Mouse (Mus musculus) MEL (cell line): ENCODE data around the gene Acyp1.

Experiments
- CTCF ChIP-seq, 3 experiments: IDR thresholded peaks in 2 of 3; conservative IDR thresholded peaks in 1 of 3; 2 replicates each; pipeline ENCODE4 v1.5.1; 2011 to 2012; ENCODE audit warnings: low read length in 3 of 3, low read depth in 2 of 3, mild to moderate bottlenecking in 2 of 3, improper control_type of control experiment in 1 of 3, inconsistent platforms in 1 of 3, mixed read lengths in 1 of 3, moderate library complexity in 1 of 3; ENCODE audit not compliant: control insufficient read depth in 1 of 3, insufficient read depth in 1 of 3, poor library complexity in 1 of 3, severe bottlenecking in 1 of 3
- EP300 ChIP-seq, 2 experiments: IDR thresholded peaks; 2 replicates each; pipeline ENCODE4 v1.6.1; 2011; ENCODE audit warnings: improper control_type of control experiment in 2 of 2, low read length in 2 of 2, low read depth in 1 of 2, mild to moderate bottlenecking in 1 of 2
- ETS1 ChIP-seq: IDR thresholded peaks from 2 replicates; pipeline ENCODE4 v1.6.1; 2012; ENCODE audit warnings: low read depth, mild to moderate bottlenecking, inconsistent platforms, low read length, improper control_type of control experiment, moderate library complexity
- HCFC1 ChIP-seq: IDR thresholded peaks from 2 replicates; pipeline ENCODE4 v1.6.1; 2012; ENCODE audit warnings: low read depth, mild to moderate bottlenecking, inconsistent platforms, low read length, improper control_type of control experiment, moderate library complexity
- MAFK ChIP-seq: IDR thresholded peaks from 2 replicates; pipeline ENCODE4 v1.6.1; 2011; ENCODE audit warnings: low read depth, mild to moderate bottlenecking, low read length, improper control_type of control experiment, borderline replicate concordance
- MXI1 ChIP-seq: IDR thresholded peaks from 2 replicates; pipeline ENCODE4 v1.6.1; 2011; ENCODE audit warnings: mild to moderate bottlenecking, low read depth, low read length, improper control_type of control experiment
- MYC ChIP-seq: IDR thresholded peaks from 2 replicates; pipeline ENCODE4 v1.6.1; 2011; ENCODE audit warnings: low read depth, mild to moderate bottlenecking, low read length, improper control_type of control experiment, moderate library complexity
- POLR2A ChIP-seq, 2 experiments: IDR thresholded peaks; 2 replicates each; pipeline ENCODE4 v1.6.1; 2011 to 2012; ENCODE audit warnings: low read length in 2 of 2, mild to moderate bottlenecking in 2 of 2, control low read depth in 1 of 2, improper control_type of control experiment in 1 of 2, low read depth in 1 of 2, moderate library complexity in 1 of 2; ENCODE audit not compliant: control insufficient read depth in 1 of 2, insufficient read depth in 1 of 2, poor library complexity in 1 of 2
- SIN3A ChIP-seq: IDR thresholded peaks from 2 replicates; pipeline ENCODE4 v1.6.1; 2012; ENCODE audit warnings: low read length, improper control_type of control experiment, inconsistent platforms
- TBP ChIP-seq: IDR thresholded peaks from 2 replicates; pipeline ENCODE4 v1.8.0; 2011; ENCODE audit warnings: low read depth, low read length, improper control_type of control experiment
- ZNF384 ChIP-seq: IDR thresholded peaks from 2 replicates; pipeline ENCODE4 v1.6.1; 2012; ENCODE audit warnings: low read depth, mild to moderate bottlenecking, inconsistent platforms, low read length, improper control_type of control experiment

DNA sequence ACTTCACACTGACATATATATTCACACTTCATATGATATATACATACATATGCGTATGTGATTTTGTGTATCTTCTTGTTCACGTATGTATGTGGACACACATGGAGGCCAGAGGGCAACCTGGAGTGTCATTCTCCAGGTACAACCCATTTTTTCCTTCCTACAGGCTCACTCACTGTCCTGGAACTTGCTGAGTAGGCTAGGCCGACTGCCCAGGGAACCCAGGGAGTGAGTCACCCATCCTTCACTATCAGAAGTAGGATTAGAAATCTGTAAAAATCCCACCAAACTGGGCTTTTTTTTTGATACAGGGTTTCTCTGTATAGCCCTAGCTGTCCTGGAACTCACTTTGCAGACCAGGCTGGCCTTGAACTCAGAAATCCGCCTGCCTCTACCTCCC, 3.2 kb downstream of the Acyp1 start:
- TF ChIP-seq HCFC1: no peak
- TF ChIP-seq MXI1: no peak
- no peak for TF ChIP-seq MYC
- no peak for TF ChIP-seq SIN3A
- TF ChIP-seq MAFK: no peak
- no peak for TF ChIP-seq ZNF384
- TF ChIP-seq TBP: no peak
- no peak for TF ChIP-seq EP300 (IDR thresholded peaks at IDR 0.05; ENCODE audit: low read depth in 1 of 2, low read length in 2 of 2)
- TF ChIP-seq CTCF (IDR thresholded peaks at IDR 0.05 in 2 of 3, conservative IDR thresholded peaks at IDR 0.05 in 1 of 3; ENCODE audit: control insufficient read depth in 1 of 3, insufficient read depth in 1 of 3, low read depth in 2 of 3, low read length in 3 of 3, poor library complexity in 1 of 3, severe bottlenecking in 1 of 3): no peak
- no peak for TF ChIP-seq POLR2A (IDR thresholded peaks at IDR 0.05; ENCODE audit: control insufficient read depth in 1 of 2, insufficient read depth in 1 of 2, low read depth in 1 of 2, low read length in 2 of 2, poor library complexity in 1 of 2)
- TF ChIP-seq ETS1: no peak
